Mouse (Mus musculus) R1 (cell line): ENCODE measurements around the gene Tas2r119.

ENCODE experiments used
- DNase-seq: peaks from one replicate; pipeline ENCODE4 v3.0.0-alpha.2; 2018; ENCODE audit warnings: low read depth, low spot score

Gene Tas2r119

DNA sequence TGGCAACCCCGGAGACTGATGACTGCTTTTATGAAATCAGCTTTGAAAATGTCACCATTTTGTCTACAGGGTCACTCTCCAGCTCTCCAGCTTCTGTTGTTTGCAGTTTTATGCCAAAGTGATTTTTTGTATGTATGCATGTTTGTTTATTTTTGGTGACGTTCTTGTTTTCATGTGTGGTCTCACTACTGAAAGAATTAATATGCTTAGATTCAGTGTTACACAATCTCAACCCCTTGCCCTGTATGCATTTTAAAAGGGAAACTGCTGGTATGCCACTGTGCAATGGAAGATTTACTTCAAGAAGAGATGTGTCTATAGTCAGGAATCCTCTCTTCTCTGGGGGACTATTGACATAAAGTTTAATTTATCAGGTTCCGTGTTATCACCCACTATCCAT is 48.3 kb downstream of the Tas2r119 start:
- DNase-seq = no peak

DNA sequence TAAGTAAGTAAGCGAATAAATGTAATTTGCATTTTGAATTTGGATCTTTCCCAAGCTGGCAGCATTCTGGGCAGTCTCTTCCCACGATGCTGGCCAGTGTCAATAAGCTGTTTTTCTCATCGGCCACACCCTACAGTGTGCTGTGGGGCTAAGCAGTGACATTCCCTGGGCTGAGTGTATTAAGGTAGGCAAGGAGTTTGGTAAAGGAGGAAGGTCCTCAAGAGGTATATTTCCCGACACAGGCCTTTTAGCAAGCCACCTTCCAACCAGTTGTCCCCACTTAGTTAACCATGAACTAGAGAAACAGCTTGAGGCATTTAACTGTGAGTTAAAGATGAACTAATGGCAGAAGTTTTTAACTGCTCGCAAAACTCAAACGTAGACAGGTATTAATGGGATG is 49.3 kb downstream of the Tas2r119 start:
- DNase-seq = no peak

GRCm38 (mm10) chr15:32226888-32227395 is 49.9 kb downstream of the Tas2r119 start:
- no peak for DNase-seq
